Mouse (Mus musculus) olfactory bulb, adult 2 months (tissue): ENCODE measurements at regions not wholly inside any gene's neighbourhood (a gene's known extent, or its start where the extent isn't known, plus 50 kb on each side); places are given as distances from the start of the nearest gene placed in this dataset.

Experiments
- H3K27ac ChIP-seq: fragments of 200-500 bp; 2 replicates; pipeline ENCODE4 v1.5.1; 2012; ENCODE audit warnings: low read depth, low read length; ENCODE audit not compliant: insufficient read depth
- H3K4me1 ChIP-seq: fragments of 200-500 bp; 2 replicates; pipeline ENCODE4 v1.6.1; 2012; ENCODE audit warnings: low read length; ENCODE audit not compliant: control insufficient read depth, insufficient read depth
- H3K4me3 ChIP-seq: fragments of 200-500 bp; 2 replicates; pipeline ENCODE4 v1.5.1; 2012; ENCODE audit warnings: mild to moderate bottlenecking, low read depth, low read length, moderate library complexity; ENCODE audit not compliant: insufficient read depth
- CTCF ChIP-seq: fragments of 200-500 bp; IDR thresholded peaks from 2 replicates; pipeline ENCODE4 v1.5.1; 2012; ENCODE audit warnings: low read depth, mild to moderate bottlenecking, low read length, moderate library complexity; ENCODE audit not compliant: insufficient read depth
- POLR2A ChIP-seq: fragments of 200-500 bp; IDR thresholded peaks from 2 replicates; pipeline ENCODE4 v1.6.1; 2012; ENCODE audit warnings: mild to moderate bottlenecking, low read depth, low read length, moderate library complexity; ENCODE audit not compliant: insufficient read depth
- WGBS: fragments of 180-500 bp; shearing (Covaris S2); methylation state at CpG from one replicate; pipeline ENCODE4 v1.1.7; 2018; 5-methylcytosine and 5-hydroxymethylcytosine counted together

GRCm38 (mm10) chr12:39665448-39665847, 372.4 kb downstream of the Arl4a start:
- Histone ChIP-seq H3K27ac (no peak overlapping the region), H3K4me1 (no peaks in the 10 kb centered on the region), H3K4me3 (no peak overlapping the region)
- TF ChIP-seq POLR2A: no peak
- no peak for TF ChIP-seq CTCF
- 16% methylated on average over 4 of the region's 4 CpGs for WGBS

GRCm38 (mm10) chr12:39660420-39660819, 377.4 kb downstream of the Arl4a start:
- WGBS: 76% methylated on average over 4 of the region's 4 CpGs
- Histone ChIP-seq H3K27ac (no peak overlapping the region), H3K4me3 (no peak overlapping the region), H3K4me1 (no peaks in the 10 kb centered on the region)
- TF ChIP-seq POLR2A: no peak
- TF ChIP-seq CTCF: no peak

- H3K27ac ChIP-seq: no peak overlapping the region
- no peaks in the 10 kb centered on the region for H3K4me1 ChIP-seq
- no peak for TF ChIP-seq POLR2A
- no peak for TF ChIP-seq CTCF
- no peak overlapping the region for H3K4me3 ChIP-seq
Measured at GRCm38 (mm10) chr12:39656606-39657005, 381.2 kb downstream of the Arl4a start.

GRCm38 (mm10) chr12:39648952-39649351, 388.9 kb downstream of the Arl4a start:
- H3K27ac ChIP-seq: no peak overlapping the region
- H3K4me3 ChIP-seq: no peak overlapping the region
- TF ChIP-seq CTCF: no peak
- H3K4me1 ChIP-seq: no peaks in the 10 kb centered on the region

GRCm38 (mm10) chr12:39646556-39646955, 391.3 kb downstream of the Arl4a start:
- Histone ChIP-seq H3K4me3 (no peak overlapping the region), H3K4me1 (no peaks in the 10 kb centered on the region), H3K27ac (no peak overlapping the region)
- TF ChIP-seq POLR2A: no peak
- 62% methylated on average over 3 of the region's 3 CpGs for WGBS

GRCm38 (mm10) chr12:39645581-39645980, 392.2 kb downstream of the Arl4a start:
- Histone ChIP-seq H3K4me1 (no peaks in the 10 kb centered on the region), H3K4me3 (no peak overlapping the region), H3K27ac (no peak overlapping the region)
- 55% methylated on average over 4 of the region's 4 CpGs for WGBS
- TF ChIP-seq CTCF (no peak), POLR2A (no peak)

- no peak overlapping the region for H3K4me3 ChIP-seq
- 85% methylated on average over 6 of the region's 6 CpGs for WGBS
- no peaks in the 10 kb centered on the region for H3K4me1 ChIP-seq
- TF ChIP-seq CTCF (no peak), POLR2A (no peak)
- no peak overlapping the region for H3K27ac ChIP-seq
Measured at GRCm38 (mm10) chr12:39639246-39639645, 398.6 kb downstream of the Arl4a start.

- WGBS: 85% methylated on average over 4 of the region's 4 CpGs
- Histone ChIP-seq H3K4me3 (no peak overlapping the region), H3K27ac (no peak overlapping the region), H3K4me1 (no peaks in the 10 kb centered on the region)
- TF ChIP-seq CTCF: no peak
- no peak for TF ChIP-seq POLR2A
Measured at GRCm38 (mm10) chr12:39634337-39634736, 403.5 kb downstream of the Arl4a start.

GRCm38 (mm10) chr12:39621266-39621665, 416.6 kb downstream of the Arl4a start:
- WGBS: 98% methylated on average over 1 of the region's 1 CpGs
- Histone ChIP-seq H3K4me1 (no peaks in the 10 kb centered on the region), H3K27ac (no peak overlapping the region), H3K4me3 (no peak overlapping the region)
- TF ChIP-seq POLR2A (no peak), CTCF (no peak)

- 76% methylated on average over 3 of the region's 3 CpGs for WGBS
- no peak for TF ChIP-seq POLR2A
- no peak for TF ChIP-seq CTCF
Measured at GRCm38 (mm10) chr12:39605289-39605688, 432.5 kb downstream of the Arl4a start.

More at GRCm38 (mm10) chr12:39605289-39605688, 432.5 kb downstream of the Arl4a start:
- Histone ChIP-seq H3K4me1 (no peaks in the 10 kb centered on the region), H3K27ac (no peak overlapping the region), H3K4me3 (no peak overlapping the region)
